Mouse (Mus musculus) gastrocnemius, postnatal 14 days (tissue): ENCODE results near the gene Rpl37a. TPM values are rescaled to one million over a fixed set of nuclear protein-coding genes. Genes with fewer than 3 reads are reported as not detected.

Experiments
- DNase-seq: peaks from one replicate; pipeline ENCODE4 v3.0.0; 2021; ENCODE audit warnings: mixed read lengths
- intact Hi-C: fragments of 180-260 bp; cut with DNase I; formaldehyde crosslinking; loops from one replicate; pipeline ENCODE4 v1.15.1; 2025; ENCODE audit warnings: low total_unique reads
- long read RNA-seq, 2 experiments: library from polyadenylated mRNA; stranded (forward); transcript quantifications; one replicate each; pipeline ENCODE4 v2.0.0; 2021
- total RNA-seq, 2 experiments: library from RNA; stranded (reverse); gene quantifications; 2 replicates each; pipeline ENCODE4 v1.2.3; 2021

Rpl37a gene
- total RNA-seq = 100 to 1,000 TPM; 731 to 785 TPM
- long read RNA-seq, experiment 1, transcript Rpl37a-201 (4 exons, 558 nt) = major isoform, 224 of 233 reads
- long read RNA-seq, experiment 1, transcript Rpl37a-204 (3 exons, 665 nt) = minor isoform, 5 of 233 reads
- long read RNA-seq, experiment 1, partial matches to known transcripts = 2 of 233 reads
- long read RNA-seq, experiment 1, other reads (novel, unspliced or antisense) = 2 of 233 reads
- long read RNA-seq, experiment 2, transcript Rpl37a-204 (3 exons, 665 nt) = minor isoform, 6 of 265 reads
- long read RNA-seq, experiment 2, transcript Rpl37a-201 (4 exons, 558 nt) = major isoform, 255 of 265 reads
- long read RNA-seq, experiment 2, partial matches to known transcripts = 2 of 265 reads
- long read RNA-seq, experiment 2, other reads (novel, unspliced or antisense) = 2 of 265 reads

DNA sequence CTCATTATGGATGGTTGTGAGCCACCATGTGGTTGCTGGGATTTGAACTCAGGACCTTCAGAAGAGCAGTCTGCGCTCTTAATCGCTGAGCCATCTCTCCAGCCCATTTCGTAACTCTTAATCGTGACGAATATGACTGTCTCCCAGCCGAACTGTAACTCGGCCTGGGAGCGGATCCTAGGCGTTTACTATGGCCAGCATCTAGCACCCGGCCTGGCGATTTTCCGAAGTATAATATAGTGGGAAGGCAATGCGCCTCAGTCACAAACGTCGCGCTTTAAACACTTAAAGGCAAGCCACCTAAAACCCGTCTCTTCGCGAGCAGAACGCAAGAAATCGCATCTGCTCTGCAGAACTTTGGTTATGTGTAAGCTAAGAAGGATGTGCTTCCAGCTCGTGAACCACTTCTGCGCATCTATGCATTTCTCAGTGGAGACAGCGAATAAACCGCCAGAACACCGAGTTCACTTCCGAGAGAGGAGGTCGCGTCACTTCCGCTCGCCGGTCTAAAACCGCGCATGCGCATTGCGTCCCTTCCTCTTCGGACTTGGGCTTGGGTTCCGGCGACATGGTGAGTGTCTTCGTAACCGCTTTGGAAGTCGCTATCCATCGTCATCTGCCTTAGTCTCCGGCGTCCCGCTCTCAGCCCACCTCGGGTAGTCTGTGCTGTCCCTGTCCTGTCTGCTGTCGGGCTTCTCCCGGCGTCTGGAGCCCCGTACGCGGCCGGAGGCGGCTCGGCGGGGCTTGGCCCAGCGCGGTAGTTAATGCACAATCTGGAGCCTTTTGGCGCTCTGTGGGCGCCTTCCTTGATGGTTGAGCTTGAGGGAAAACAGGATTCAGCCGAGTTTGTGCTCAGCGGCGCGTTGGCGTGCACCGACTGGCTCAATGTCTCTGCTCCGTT, at the start of gene Rpl37a:
Gene Rpl37a (plus strand): TSS at position 538 of the 901 bp plus-strand sequence.
- intact Hi-C loops = no loop called here
- peak; percentile 94 for DNase-seq

DNA sequence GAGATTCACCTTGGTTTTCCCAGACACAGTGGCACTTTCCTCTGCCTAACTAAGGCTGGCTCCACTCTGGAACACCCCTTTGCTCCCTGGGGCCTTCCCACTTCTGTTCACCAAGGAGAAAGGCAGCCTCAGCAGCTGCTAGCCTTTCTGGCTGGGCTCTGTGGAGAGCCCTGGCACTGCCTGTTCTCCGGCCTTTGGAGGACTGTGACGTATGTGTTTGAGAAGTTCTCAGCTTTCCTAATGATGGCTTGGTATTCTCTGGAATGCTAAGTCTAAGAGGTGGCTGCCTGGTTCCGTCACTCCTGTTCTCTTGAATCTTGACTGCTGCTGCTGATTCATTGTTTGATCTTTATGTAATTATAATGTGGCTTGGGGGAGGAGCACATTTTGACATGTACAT, 38.0 kb upstream of the Rpl37a start:
- peak; percentile 4 for DNase-seq
- intact Hi-C loops = no loop called here

DNA sequence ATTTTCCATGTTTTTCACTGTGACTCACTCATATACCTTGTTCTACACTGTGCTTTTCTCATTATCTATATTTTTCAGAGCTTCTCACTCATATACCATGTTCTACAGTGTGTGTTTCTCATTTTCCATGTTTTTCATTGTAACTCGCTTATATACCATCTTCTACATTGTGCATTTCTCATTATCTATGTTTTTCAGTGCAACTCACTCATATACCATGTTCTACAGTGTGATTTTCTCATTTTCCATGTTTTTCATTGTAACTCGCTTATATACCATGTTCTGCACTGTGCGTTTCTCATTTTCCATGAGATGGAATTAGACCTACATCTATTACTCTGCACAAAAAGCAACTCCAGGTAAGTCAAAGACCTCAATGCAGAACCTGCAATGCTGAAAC, 14.8 kb upstream of the Rpl37a start:
- intact Hi-C loops = no loop called here
- no peak for DNase-seq

DNA sequence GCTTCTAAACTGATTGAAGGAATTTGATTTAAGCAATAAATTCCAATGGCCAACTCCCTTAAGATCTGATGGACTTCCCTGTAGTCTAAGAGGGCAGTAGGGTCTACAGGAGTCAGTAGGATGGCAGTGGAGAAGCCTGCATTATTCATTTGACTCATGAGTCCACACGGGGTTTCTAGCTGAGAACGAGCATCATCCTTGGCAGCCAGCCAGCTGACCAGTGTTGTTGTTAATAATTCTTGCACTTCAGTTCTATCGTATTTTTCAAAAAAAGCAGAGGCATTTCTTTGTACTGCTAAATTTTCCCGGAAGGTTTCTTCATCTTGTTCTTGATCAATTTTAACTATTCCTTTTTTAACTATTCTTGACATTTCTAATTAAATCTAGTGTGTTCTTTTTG, 12.4 kb upstream of the Rpl37a start:
- intact Hi-C loops = no loop called here
- DNase-seq = peak; percentile 34

DNA sequence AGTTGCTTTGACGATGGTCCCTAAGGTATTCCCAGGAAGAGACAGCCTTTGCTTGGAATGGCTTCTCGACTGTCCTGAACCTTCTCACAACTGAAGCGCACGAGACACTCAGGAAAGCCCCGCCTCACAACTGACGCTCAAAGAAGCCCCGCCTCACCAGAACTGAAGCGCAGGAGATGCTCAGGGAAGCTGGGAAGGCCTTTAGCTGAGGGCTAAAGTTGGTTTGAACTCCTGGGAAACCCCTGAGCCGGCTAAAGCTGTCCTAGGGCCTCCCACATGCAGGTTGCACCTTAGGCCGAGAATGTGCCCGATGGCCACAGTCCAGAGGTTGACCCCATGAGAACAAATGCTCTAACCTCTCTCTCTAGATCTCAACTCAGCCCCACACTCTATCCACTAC, 10.6 kb upstream of the Rpl37a start, which contains the start of gene Ankar:
Gene Ankar (minus strand): TSS at position 101 of the 400 bp plus-strand sequence.
- no peak for DNase-seq
- intact Hi-C loops = no loop called here

DNA sequence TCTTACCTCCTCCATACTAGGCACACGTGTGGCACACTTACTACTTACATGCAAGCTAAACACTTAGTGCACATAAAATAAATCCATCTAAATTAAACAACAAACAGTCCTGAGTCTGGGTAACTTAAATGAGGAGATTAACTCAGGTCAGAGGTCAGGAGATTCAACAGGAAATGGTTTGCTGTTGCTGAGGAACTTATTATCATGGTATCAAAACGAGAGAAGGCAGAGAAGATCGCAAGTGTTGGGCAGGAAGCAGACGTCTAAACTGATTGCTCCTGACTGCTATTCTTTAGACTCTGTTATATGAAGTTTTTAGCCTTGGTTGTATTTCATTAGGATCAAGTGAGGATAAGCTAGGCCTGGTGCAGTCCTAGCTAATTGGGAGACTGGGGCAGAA, 3.6 kb upstream of the Rpl37a start:
- DNase-seq = no peak
- intact Hi-C loops = no loop called here

DNA sequence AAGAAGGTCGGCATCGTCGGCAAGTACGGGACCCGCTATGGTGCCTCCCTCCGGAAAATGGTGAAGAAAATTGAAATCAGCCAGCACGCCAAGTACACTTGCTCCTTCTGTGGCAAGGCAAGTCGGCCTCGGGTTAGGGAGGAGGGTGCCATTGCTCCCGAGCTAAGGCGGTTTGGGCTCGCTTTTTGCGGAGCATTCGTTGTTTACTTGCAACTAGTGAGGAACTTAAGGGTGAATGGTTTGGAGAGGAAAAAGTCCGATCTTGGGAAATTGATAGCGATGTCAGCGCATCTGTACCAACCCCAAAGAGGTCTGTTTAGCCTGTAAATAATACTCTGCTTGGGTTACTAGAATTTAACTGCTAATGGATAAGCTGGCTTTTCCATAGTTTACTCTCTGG, 594 bp downstream of the Rpl37a start:
- intact Hi-C loops = no loop called here
- no peak for DNase-seq

DNA sequence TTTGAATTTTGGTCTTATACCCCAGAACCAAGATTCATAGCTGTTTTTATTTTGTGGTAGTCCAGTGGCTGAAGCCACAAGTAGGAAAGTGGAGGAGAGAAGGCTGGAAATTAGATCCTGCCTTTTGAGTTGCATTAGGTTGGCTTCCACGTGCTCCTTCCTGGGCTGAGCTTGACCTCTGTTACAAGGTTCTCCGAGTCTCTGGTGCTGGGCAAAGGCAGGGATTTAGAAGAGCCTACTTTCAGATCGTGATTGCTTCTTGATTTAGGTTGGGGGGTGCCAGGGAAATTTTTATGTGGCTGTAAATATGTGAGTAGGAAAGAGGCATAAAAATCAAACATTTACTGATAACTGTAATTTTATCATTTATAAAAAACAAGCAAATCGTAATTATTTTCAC, 3.5 kb downstream of the Rpl37a start:
- no peak for DNase-seq
- intact Hi-C loops = no loop called here

DNA sequence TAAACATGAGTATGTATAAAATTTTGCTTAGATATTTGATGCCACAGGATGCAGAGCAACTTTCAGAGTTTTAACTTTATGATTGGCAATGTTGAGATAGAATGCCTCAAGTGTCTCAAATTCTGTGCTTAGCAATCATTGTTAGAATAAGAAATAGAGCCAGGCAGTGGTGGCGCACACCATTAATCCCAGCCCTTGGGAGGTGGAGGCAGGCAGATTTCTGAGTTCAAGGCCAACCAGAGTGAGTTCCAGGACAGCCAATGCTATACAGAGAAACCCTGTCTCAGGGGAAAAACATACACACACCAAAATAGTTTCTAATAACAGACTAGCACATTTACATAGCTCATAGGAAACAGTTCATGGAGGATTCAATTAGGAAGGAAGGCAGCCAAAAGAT, 4.0 kb downstream of the Rpl37a start:
- intact Hi-C loops = no loop called here
- no peak for DNase-seq

DNA sequence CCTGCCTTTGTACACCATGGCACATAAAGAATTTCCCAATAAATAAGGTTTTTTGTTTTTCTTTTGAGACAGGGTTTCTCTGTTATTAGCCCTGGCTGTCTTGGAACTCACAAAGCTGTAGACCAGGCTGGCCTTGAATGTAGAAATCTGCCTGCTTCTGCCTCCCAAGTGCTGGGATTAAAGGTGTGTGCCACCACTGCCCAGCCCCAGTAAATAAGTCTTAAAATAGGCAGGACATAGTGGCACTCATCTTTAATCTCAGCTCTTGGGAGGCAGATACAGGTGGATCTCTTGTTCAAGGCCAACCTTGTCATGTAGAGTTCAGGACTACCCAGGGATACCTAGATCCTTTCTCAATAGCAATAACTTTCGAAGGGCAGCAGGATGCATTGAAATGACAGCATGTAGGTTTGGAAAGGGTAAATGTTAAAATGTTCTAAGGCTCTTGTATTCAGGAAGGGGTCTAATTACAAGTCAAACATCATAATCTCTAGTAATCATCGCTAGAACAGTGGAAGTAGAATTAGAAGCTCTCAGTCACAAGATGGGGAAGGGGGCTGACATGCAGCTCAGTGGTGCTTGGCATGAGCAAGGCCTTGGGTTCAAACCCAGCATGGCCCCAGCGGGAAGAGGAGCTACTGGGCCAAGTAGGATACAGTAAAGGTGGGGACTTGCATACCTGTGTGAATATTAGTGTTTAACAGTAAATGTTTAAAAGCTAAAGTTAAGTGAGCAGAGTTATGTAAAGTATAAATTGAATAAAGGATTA, 4.7 kb downstream of the Rpl37a start:
- intact Hi-C loops = no loop called here
- no peak for DNase-seq

DNA sequence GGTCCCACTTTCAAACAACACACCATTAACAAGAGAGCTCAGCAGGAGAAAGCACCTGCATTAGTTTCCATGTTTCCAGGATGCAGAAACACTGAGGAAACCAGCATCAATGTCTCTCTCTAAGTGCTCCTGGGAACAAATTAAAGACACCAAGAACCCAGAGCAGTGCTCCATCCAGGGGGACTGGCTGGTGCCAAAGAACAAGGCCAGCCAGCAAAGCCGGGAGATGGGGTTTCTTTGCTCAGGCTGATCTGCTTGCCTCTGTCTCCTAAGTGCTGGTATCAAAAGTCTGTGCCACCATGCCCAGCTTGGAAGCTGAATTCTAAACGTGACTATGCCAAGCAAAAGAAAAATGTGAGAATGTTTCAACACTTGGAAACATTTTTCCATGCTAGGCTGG, 5.3 kb downstream of the Rpl37a start:
- intact Hi-C loops = no loop called here
- no peak for DNase-seq

DNA sequence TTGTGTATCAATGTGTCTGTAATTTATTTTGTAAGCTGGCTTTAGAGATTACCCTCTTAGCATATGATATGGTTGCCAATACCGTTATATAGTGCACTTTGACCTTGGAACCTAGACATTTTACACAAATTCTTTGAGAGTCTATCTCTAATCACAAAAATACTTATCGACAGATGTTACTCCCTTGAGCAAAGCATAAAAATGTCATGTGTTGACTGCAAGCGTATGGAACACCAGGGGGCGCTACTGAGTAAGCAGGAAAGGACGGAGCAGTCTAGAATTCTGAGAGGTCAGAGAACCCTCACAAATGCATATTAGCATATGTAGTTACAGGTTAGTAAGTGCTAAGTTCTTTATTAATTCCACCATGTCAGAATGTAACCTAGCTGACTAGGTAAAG, 5.8 kb downstream of the Rpl37a start:
- DNase-seq = peak; percentile 78
- intact Hi-C loops = no loop called here

DNA sequence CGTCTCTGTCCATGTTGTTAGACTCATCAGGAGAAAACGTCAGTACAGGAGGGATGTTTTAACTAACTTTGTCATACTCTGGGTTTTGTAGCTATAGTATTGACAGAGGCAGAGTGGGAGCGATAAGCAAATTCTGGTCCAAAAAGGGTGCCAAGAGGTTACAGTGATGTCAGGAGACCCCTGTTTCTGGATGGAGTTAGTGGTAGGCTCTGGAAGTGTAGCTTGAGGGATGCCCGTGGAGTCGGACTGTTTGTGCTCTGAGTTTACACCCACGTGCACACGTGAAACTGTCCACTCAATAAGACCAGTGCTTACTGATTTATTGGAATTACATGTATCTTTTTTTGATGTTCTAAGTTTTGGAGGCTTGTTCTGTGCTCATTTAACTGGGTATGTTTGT, 6.5 kb downstream of the Rpl37a start:
- intact Hi-C loops = no loop called here
- DNase-seq = no peak

DNA sequence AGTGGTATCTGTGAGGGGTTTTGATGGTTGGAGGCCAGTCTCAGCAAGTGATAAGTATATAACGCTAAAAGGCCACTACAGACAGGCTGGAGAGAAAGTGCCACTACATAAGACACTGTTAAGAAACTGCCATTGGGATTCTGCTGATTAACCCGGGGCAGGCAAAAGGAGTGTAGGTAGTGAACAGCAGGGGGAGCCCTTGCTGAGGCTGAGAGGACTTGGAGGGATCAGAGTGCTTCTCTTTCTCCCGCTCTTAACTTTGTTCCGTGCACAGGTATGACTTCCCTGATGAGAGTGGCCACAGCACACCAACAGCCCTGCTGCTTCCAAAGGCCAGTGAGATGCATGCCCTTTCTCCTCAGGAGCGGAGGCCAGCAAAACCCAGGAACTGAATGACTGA, 7.8 kb downstream of the Rpl37a start:
- intact Hi-C loops = no loop called here

DNA sequence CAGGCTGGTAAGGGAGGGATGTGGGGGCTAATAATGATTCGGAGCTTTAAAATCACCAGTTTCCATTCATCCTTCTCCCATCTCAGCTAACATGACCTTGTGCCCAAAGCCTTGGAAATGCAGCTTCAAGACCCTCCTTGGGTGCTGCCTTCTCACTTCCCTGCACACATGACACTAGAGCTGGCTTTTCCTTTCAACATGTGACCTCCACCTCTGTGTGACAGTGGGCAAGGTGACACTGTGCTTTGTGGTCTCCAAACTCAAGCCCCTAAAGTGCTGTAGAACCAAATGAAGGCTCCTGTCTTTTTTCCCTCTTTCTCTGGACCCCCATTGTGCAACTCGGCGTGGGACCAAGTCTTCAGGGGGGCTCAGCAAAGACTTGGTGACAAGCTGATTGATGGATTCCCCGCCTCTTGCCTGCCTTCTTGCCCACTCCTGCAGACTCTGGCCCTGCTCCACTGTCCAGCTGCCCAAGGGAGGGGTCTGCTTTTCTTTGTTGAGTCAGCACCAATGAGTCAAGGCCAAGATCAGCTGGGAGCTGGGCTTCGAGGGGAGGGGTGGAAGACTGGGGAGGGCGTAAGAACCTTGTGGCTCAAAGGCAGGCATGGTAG, 9.1 kb downstream of the Rpl37a start:
- intact Hi-C loops = loop anchor here (2.0 to 10.0 kb wide), 2 partner anchors 135 to 1105 kb away; no protein-coding TSS in a partner anchor
- no peak for DNase-seq

More for the DNA sequence above, 7.8 kb downstream of the Rpl37a start:
- peak; percentile 42 for DNase-seq

DNA sequence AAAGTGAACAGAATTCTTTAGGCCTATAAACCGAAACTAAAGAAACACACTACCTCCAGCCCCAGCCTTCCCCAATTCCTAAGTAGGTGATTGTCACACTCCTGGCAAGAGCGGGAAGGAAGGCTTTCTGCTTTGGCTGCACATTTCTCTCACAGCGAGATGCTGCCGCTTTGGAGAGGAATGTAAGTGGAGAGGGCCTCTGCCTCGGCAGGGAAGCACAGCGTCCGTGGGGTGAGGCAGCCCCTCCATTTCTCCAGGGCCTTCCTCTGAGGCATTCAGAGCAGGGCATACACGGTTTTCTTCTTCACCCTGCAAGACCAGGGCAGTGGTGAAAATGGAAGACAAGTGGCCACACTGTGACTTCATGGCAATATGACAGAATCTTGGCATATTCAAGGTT, 11.6 kb downstream of the Rpl37a start:
- intact Hi-C loops = loop anchor here (10.0 kb wide), 1 partner anchor 1102 kb away; no protein-coding TSS in a partner anchor
- DNase-seq = no peak

DNA sequence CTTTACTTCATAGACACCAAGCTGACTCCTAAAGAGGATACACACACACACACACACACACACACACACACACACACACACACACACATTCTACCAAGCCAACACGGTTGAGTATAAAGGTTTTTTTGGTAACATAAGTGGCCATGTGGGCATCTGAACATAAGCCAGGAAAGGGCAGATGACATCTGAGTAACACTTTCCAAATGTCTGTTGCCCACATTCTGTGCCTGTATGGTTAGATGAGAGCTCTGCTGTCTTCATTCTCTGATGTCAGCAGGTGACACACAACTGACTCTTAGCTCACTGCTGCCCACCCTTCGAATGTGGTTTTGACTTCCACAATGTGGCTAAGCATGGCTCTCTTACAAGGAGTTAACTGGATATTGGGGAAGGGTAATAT, 13.3 kb downstream of the Rpl37a start:
- intact Hi-C loops = loop anchor here (10.0 kb wide), 1 partner anchor 1100 kb away; no protein-coding TSS in a partner anchor
- no peak for DNase-seq

DNA sequence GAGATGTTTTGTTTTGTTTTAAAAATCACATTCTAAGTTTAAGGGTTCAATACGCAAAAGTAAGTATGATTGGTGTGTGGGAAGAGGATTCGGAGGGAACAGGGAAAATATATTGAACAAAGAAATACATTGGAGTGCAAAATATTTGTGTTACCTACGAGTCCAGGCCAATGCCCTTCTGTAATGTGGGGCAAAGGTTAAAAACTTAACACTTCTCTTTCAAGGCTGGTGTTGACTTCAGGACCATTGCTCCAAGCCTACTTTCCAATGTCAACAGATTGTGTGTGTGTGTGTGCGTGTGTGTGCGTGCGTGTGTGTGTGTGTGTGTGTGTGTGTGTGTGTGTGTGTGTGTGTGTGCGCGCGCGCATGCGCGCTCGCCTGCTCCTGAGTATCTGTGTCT, 14.9 kb downstream of the Rpl37a start:
- intact Hi-C loops = loop anchor here (10.0 kb wide), 1 partner anchor 1099 kb away; no protein-coding TSS in a partner anchor

DNA sequence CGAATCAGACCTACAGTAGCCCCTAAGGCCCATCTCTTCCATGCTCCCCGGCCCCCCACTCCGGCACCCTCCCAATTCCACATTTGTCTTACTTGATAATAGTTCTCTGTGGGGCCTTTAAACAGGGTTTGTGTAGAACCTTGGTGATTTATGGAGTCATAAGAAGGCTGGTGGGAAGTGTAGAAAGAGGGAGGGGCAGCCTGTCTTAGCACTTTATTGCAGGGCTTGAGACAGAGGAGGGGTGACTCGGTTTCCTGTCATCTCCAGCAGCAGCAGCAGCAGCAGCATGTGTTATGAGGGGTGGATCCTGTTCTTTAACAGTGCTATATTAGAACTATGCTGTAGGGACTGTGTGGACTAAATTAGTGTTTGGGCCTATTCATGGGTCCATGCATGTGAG, 17.7 kb downstream of the Rpl37a start:
- intact Hi-C loops = loop anchor here (10.0 kb wide), 1 partner anchor 1096 kb away; no protein-coding TSS in a partner anchor
- no peak for DNase-seq

More for the DNA sequence above, 14.9 kb downstream of the Rpl37a start:
- DNase-seq = no peak
